Mouse (Mus musculus): ENCODE measurements around the gene Cysrt1. TPM values are rescaled to one million over a fixed set of nuclear protein-coding genes. Genes with fewer than 3 reads are reported as not detected.
A peak's percentile ranks its signal among the peaks of the same experiment; 100 is the strongest.

The Cysrt1 gene
- polyA plus RNA-seq, 1 experiment from 2014 or later = 16.5 TPM

- no peaks in the 10 kb centered on the region for H3K9me3 ChIP-seq (ENCODE audit: control insufficient read depth)
- H3K9ac ChIP-seq (ENCODE audit: low read depth, low read length) = no peak overlapping the region
- peak; percentile 93 for TF ChIP-seq CTCF (IDR thresholded peaks at IDR 0.05; ENCODE audit: low read depth)
- H3K36me3 ChIP-seq (ENCODE audit: control insufficient read depth, insufficient read depth) = peaks cover 84% of the 10 kb centered on the region
- no peak overlapping the region for H3K27ac ChIP-seq (ENCODE audit: low read depth, low read length)
- ATAC-seq = peak; percentile 54
- no peak overlapping the region for H3K4me2 ChIP-seq (replicated peaks; ENCODE audit: low read depth)
- H3K4me1 ChIP-seq (replicated peaks; ENCODE audit: control insufficient read depth, insufficient read depth, low read length) = no peaks in the 10 kb centered on the region
- H3K4me3 ChIP-seq (ENCODE audit: low read depth, low read length) = no peak overlapping the region
- no peaks in the 10 kb centered on the region for H3K27me3 ChIP-seq (replicated peaks; ENCODE audit: control insufficient read depth, insufficient read depth, low read length)
- 59% methylated on average over 13 of the region's 13 CpGs for WGBS
Measured at GRCm38 (mm10) chr2:25278928-25279882, 37.0 kb upstream of the Cysrt1 start.

- peaks cover 14% of the 10 kb centered on the region for H3K4me1 ChIP-seq (replicated peaks; ENCODE audit: control insufficient read depth, insufficient read depth, low read length)
- H3K9me3 ChIP-seq (ENCODE audit: control insufficient read depth) = no peaks in the 10 kb centered on the region
- peak overlapping the region; percentile 91 for H3K4me2 ChIP-seq (replicated peaks; ENCODE audit: low read depth)
- H3K27ac ChIP-seq (ENCODE audit: low read depth, low read length) = no peak overlapping the region
- peaks cover 69% of the 10 kb centered on the region for H3K36me3 ChIP-seq (ENCODE audit: control insufficient read depth, insufficient read depth)
- no peaks in the 10 kb centered on the region for H3K27me3 ChIP-seq (replicated peaks; ENCODE audit: control insufficient read depth, insufficient read depth, low read length)
- peak overlapping the region; percentile 86 for H3K4me3 ChIP-seq (ENCODE audit: low read depth, low read length)
- TF ChIP-seq CTCF (IDR thresholded peaks at IDR 0.05; ENCODE audit: low read depth) = no peak
- no peak for ATAC-seq
- WGBS = 25% methylated on average over 16 of the region's 16 CpGs
- peak overlapping the region; percentile 73 for H3K9ac ChIP-seq (ENCODE audit: low read depth, low read length)
Measured at GRCm38 (mm10) chr2:25273010-25273409, 30.8 kb upstream of the Cysrt1 start.

GRCm38 (mm10) chr2:25272515-25272914 is 30.3 kb upstream of the Cysrt1 start:
- Histone ChIP-seq H3K27me3 (replicated peaks; ENCODE audit: control insufficient read depth, insufficient read depth, low read length) (no peaks in the 10 kb centered on the region), H3K36me3 (ENCODE audit: control insufficient read depth, insufficient read depth) (peaks cover 65% of the 10 kb centered on the region), H3K9me3 (ENCODE audit: control insufficient read depth) (no peaks in the 10 kb centered on the region), H3K4me3 (ENCODE audit: low read depth, low read length) (peak overlapping the region; percentile 86), H3K27ac (ENCODE audit: low read depth, low read length) (peak overlapping the region; percentile 82), H3K9ac (ENCODE audit: low read depth, low read length) (peak overlapping the region; percentile 73), H3K4me2 (replicated peaks; ENCODE audit: low read depth) (peak overlapping the region; percentile 91), H3K4me1 (replicated peaks; ENCODE audit: control insufficient read depth, insufficient read depth, low read length) (peaks cover 14% of the 10 kb centered on the region)
- 0% methylated on average over 29 of the region's 29 CpGs for WGBS
- no peak for TF ChIP-seq CTCF (IDR thresholded peaks at IDR 0.05; ENCODE audit: low read depth)
- peak; percentile 39 for ATAC-seq

- H3K4me2 ChIP-seq (replicated peaks; ENCODE audit: low read depth) = peak within 1 kb of the TSS; percentile 91
- no peaks in the 10 kb centered on the region for H3K9me3 ChIP-seq (ENCODE audit: control insufficient read depth)
- peak; percentile 92 for ATAC-seq
- peak within 1 kb of the TSS; percentile 73 for H3K9ac ChIP-seq (ENCODE audit: low read depth, low read length)
- TF ChIP-seq CTCF (IDR thresholded peaks at IDR 0.05; ENCODE audit: low read depth) = peak; percentile 71
- H3K36me3 ChIP-seq (ENCODE audit: control insufficient read depth, insufficient read depth) = peaks cover 62% of the 10 kb centered on the region
- under 1% methylated on average over 49 of the region's 55 CpGs for WGBS
- peaks cover 14% of the 10 kb centered on the region for H3K4me1 ChIP-seq (replicated peaks; ENCODE audit: control insufficient read depth, insufficient read depth, low read length)
- H3K27me3 ChIP-seq (replicated peaks; ENCODE audit: control insufficient read depth, insufficient read depth, low read length) = no peaks in the 10 kb centered on the region
- H3K27ac ChIP-seq (ENCODE audit: low read depth, low read length) = peak within 1 kb of the TSS; percentile 82
- H3K4me3 ChIP-seq (ENCODE audit: low read depth, low read length) = peak within 1 kb of the TSS; percentile 86
Measured at GRCm38 (mm10) chr2:25271827-25272511, 29.7 kb upstream of the Cysrt1 start, which contains the start of the genes Ssna1 and Anapc2. TSS of gene Ssna1 (minus strand) at chr2:25272438. TSS of gene Anapc2 (plus strand) at chr2:25272478.

GRCm38 (mm10) chr2:25267746-25268309 is 25.6 kb upstream of the Cysrt1 start:
- WGBS = 68% methylated on average over 4 of the region's 4 CpGs
- Histone ChIP-seq H3K4me1 (replicated peaks; ENCODE audit: control insufficient read depth, insufficient read depth, low read length) (peaks cover 7% of the 10 kb centered on the region), H3K9ac (ENCODE audit: low read depth, low read length) (peak overlapping the region; percentile 61; the same call in 1 of the 2 replicates), H3K9me3 (ENCODE audit: control insufficient read depth) (no peaks in the 10 kb centered on the region), H3K4me3 (ENCODE audit: low read depth, low read length) (no peak overlapping the region), H3K36me3 (ENCODE audit: control insufficient read depth, insufficient read depth) (peaks cover 33% of the 10 kb centered on the region), H3K27me3 (replicated peaks; ENCODE audit: control insufficient read depth, insufficient read depth, low read length) (no peaks in the 10 kb centered on the region), H3K4me2 (replicated peaks; ENCODE audit: low read depth) (peak overlapping the region; percentile 94), H3K27ac (ENCODE audit: low read depth, low read length) (peak overlapping the region; percentile 93)
- TF ChIP-seq CTCF (IDR thresholded peaks at IDR 0.05; ENCODE audit: low read depth) = no peak
- no peak for ATAC-seq
